Mouse (Mus musculus) gastrocnemius, postnatal 10 days (tissue): ENCODE results near the gene Tlr9. TPM values are rescaled to one million over a fixed set of nuclear protein-coding genes. Genes with fewer than 3 reads are reported as not detected.

Experiments used
- DNase-seq: peaks from one replicate; pipeline ENCODE4 v3.0.0; 2021; ENCODE audit warnings: mixed read lengths
- long read RNA-seq, 2 experiments: library from polyadenylated mRNA; stranded (forward); transcript quantifications; one replicate each; pipeline ENCODE4 v2.0.0; 2021
- total RNA-seq, 2 experiments: library from RNA; stranded (reverse); gene quantifications; 2 replicates each; pipeline ENCODE4 v1.2.3; 2021

Gene Tlr9
- total RNA-seq = under 1 TPM; 0.52 to 0.90 TPM
- long read RNA-seq, experiment 1 = 0 reads
- long read RNA-seq, experiment 2 = 0 reads

- DNase-seq = no peak
Measured at GRCm38 (mm10) chr9:106222261-106222851, at the start of gene Tlr9. Gene Tlr9 (plus strand): TSS chr9:106222598.

- DNase-seq = no peak
Measured at GRCm38 (mm10) chr9:106173363-106173762, 49.0 kb upstream of the Tlr9 start.

- no peak for DNase-seq
Measured at GRCm38 (mm10) chr9:106175552-106176200, 46.7 kb upstream of the Tlr9 start.

GRCm38 (mm10) chr9:106176769-106177168, 45.6 kb upstream of the Tlr9 start:
- DNase-seq = no peak

- no peak for DNase-seq
Measured at GRCm38 (mm10) chr9:106177799-106178198, 44.6 kb upstream of the Tlr9 start.

- no peak for DNase-seq
Measured at GRCm38 (mm10) chr9:106179454-106179853, 42.9 kb upstream of the Tlr9 start.

- DNase-seq = no peak
Measured at GRCm38 (mm10) chr9:106179964-106180363, 42.4 kb upstream of the Tlr9 start.

- no peak for DNase-seq
Measured at GRCm38 (mm10) chr9:106182146-106182545, 40.3 kb upstream of the Tlr9 start.

GRCm38 (mm10) chr9:106183996-106184395, 38.4 kb upstream of the Tlr9 start:
- no peak for DNase-seq

- DNase-seq = no peak
Measured at GRCm38 (mm10) chr9:106191355-106191754, 31.0 kb upstream of the Tlr9 start.

GRCm38 (mm10) chr9:106192024-106192423, 30.4 kb upstream of the Tlr9 start:
- no peak for DNase-seq

- DNase-seq = no peak
Measured at GRCm38 (mm10) chr9:106192998-106193397, 29.4 kb upstream of the Tlr9 start.

- DNase-seq = no peak
Measured at GRCm38 (mm10) chr9:106193930-106194807, 28.2 kb upstream of the Tlr9 start.

- DNase-seq = no peak
Measured at GRCm38 (mm10) chr9:106195693-106196092, 26.7 kb upstream of the Tlr9 start.

GRCm38 (mm10) chr9:106197081-106197713, 25.2 kb upstream of the Tlr9 start:
- no peak for DNase-seq

- no peak for DNase-seq
Measured at GRCm38 (mm10) chr9:106197732-106198131, 24.7 kb upstream of the Tlr9 start.

- DNase-seq = peak; percentile 79
Measured at GRCm38 (mm10) chr9:106198962-106199458, 23.4 kb upstream of the Tlr9 start.

- no peak for DNase-seq
Measured at GRCm38 (mm10) chr9:106199535-106200272, 22.7 kb upstream of the Tlr9 start, which contains the start of gene Ppm1m. Gene Ppm1m (minus strand): TSS chr9:106199746.

- no peak for DNase-seq
Measured at GRCm38 (mm10) chr9:106201895-106202294, 20.5 kb upstream of the Tlr9 start.

- peak; percentile 87 for DNase-seq
Measured at GRCm38 (mm10) chr9:106202819-106203636, 19.4 kb upstream of the Tlr9 start, which contains the start of gene Twf2. Gene Twf2 (plus strand): TSS chr9:106203108.
